Comparison of ENCODE assay signal across 8 mouse cellular contexts in genomic region chr1:176877756-176878155, GRCm38 (mm10).
DNase-seq lines count a peak whose midpoint lies in the region; ATAC-seq and TF ChIP-seq lines count a peak whose summit lies in the region.

No protein-coding gene starts in this region.

- H3K4me3 ChIP-seq in embryonic facial prominence, embryonic 11.5 days (ENCODE audit: low read depth, low read length) = no peak overlapping the region
- no peak overlapping the region for H3K4me3 ChIP-seq in embryonic facial prominence, embryonic 10.5 days
- H3K4me3 ChIP-seq in limb, embryonic 11.5 days (ENCODE audit: low read depth, low read length) = no peak overlapping the region
- no peak overlapping the region for H3K4me3 ChIP-seq in limb, embryonic 10.5 days
- no peak overlapping the region for H3K4me3 ChIP-seq in forebrain, embryonic 15.5 days

- H3K9ac ChIP-seq in embryonic facial prominence, embryonic 11.5 days (replicated peaks; ENCODE audit: low read length) = no peak overlapping the region
- no peak overlapping the region for H3K9ac ChIP-seq in limb, embryonic 11.5 days (ENCODE audit: low read length)
- H3K9ac ChIP-seq in forebrain, embryonic 15.5 days (replicated peaks) = no peak overlapping the region

- H3K4me2 ChIP-seq in embryonic facial prominence, embryonic 11.5 days (ENCODE audit: low read depth, low read length) = no peak overlapping the region
- H3K4me2 ChIP-seq in limb, embryonic 11.5 days (ENCODE audit: low read depth, severe bottlenecking) = no peak overlapping the region
- H3K4me2 ChIP-seq in forebrain, embryonic 15.5 days (replicated peaks) = no peak overlapping the region

- no peaks in the 10 kb centered on the region for H3K27me3 ChIP-seq in embryonic facial prominence, embryonic 11.5 days (ENCODE audit: control insufficient read depth, insufficient read depth, low read length)
- H3K27me3 ChIP-seq in embryonic facial prominence, embryonic 10.5 days (replicated peaks; ENCODE audit: low read depth, poor library complexity, severe bottlenecking) = no peaks in the 10 kb centered on the region
- H3K27me3 ChIP-seq in limb, embryonic 11.5 days (ENCODE audit: control insufficient read depth, insufficient read depth, low read length) = no peaks in the 10 kb centered on the region
- no peaks in the 10 kb centered on the region for H3K27me3 ChIP-seq in limb, embryonic 10.5 days (ENCODE audit: low read depth, poor library complexity, severe bottlenecking)
- no peaks in the 10 kb centered on the region for H3K27me3 ChIP-seq in Patski
- no peaks in the 10 kb centered on the region for H3K27me3 ChIP-seq in forebrain, embryonic 15.5 days

- WGBS in embryonic facial prominence, embryonic 11.5 days = 41% methylated on average over 3 of the region's 3 CpGs
- WGBS in embryonic facial prominence, embryonic 10.5 days = 41% methylated on average over 3 of the region's 3 CpGs
- WGBS in limb, embryonic 11.5 days = 41% methylated on average over 3 of the region's 3 CpGs
- WGBS in limb, embryonic 10.5 days = 47% methylated on average over 3 of the region's 3 CpGs
- WGBS in forebrain, embryonic 15.5 days = 31% methylated on average over 3 of the region's 3 CpGs

- ATAC-seq in embryonic facial prominence, embryonic 11.5 days (replicated peaks; ENCODE audit: insufficient number of reproducible peaks, low FRiP score, low TSS enrichment, low read depth) = no peak
- no peak for ATAC-seq in limb, embryonic 11.5 days (ENCODE audit: insufficient number of reproducible peaks, low FRiP score, low TSS enrichment, low read depth)
- no peak for ATAC-seq in Patski
- peak; percentile 23; the same call in 1 of the 2 replicates for ATAC-seq in forebrain, embryonic 15.5 days (replicated peaks)

- CTCF ChIA-PET in Patski (lab: Charles Lee) = interaction anchor here (1.0 to 1.4 kb wide), 2 partner anchors 805 to 810 kb away, joined by 3 read pairs; no protein-coding TSS in a partner anchor

- in situ Hi-C loops in Patski (cut with MboI; ENCODE audit: low pct_unique_long_range_greater_than_20kb) = loop anchor here (5.0 to 25.0 kb wide), 2 partner anchors 535 to 810 kb away; no protein-coding TSS in a partner anchor

- H3K9me3 ChIP-seq in embryonic facial prominence, embryonic 11.5 days (replicated peaks; ENCODE audit: control insufficient read depth, low read length) = no peaks in the 10 kb centered on the region
- no peaks in the 10 kb centered on the region for H3K9me3 ChIP-seq in embryonic facial prominence, embryonic 10.5 days
- H3K9me3 ChIP-seq in limb, embryonic 11.5 days (ENCODE audit: control insufficient read depth, low read length) = no peaks in the 10 kb centered on the region
- no peaks in the 10 kb centered on the region for H3K9me3 ChIP-seq in limb, embryonic 10.5 days (replicated peaks)
- H3K9me3 ChIP-seq in forebrain, embryonic 15.5 days = no peaks in the 10 kb centered on the region

- TF ChIP-seq CTCF in Patski (IDR thresholded peaks at IDR 0.05) = peak; percentile 61

- POLR2A ChIA-PET in Patski (lab: Charles Lee) = interaction anchor here (0.6 kb wide), 1 partner anchor 93 kb away, joined by 3 read pairs; no protein-coding TSS in a partner anchor

- no peaks in the 10 kb centered on the region for H3K4me1 ChIP-seq in embryonic facial prominence, embryonic 11.5 days (ENCODE audit: control insufficient read depth, insufficient read depth, low read length)
- peaks cover 21% of the 10 kb centered on the region for H3K4me1 ChIP-seq in embryonic facial prominence, embryonic 10.5 days
- H3K4me1 ChIP-seq in limb, embryonic 11.5 days (ENCODE audit: control insufficient read depth, insufficient read depth, low read length) = no peaks in the 10 kb centered on the region
- no peaks in the 10 kb centered on the region for H3K4me1 ChIP-seq in limb, embryonic 10.5 days
- peaks cover 26% of the 10 kb centered on the region for H3K4me1 ChIP-seq in forebrain, embryonic 15.5 days

- H3K27ac ChIP-seq in embryonic facial prominence, embryonic 11.5 days (replicated peaks; ENCODE audit: low read depth, low read length) = no peak overlapping the region
- H3K27ac ChIP-seq in embryonic facial prominence, embryonic 10.5 days (replicated peaks) = no peak overlapping the region
- H3K27ac ChIP-seq in limb, embryonic 11.5 days (replicated peaks; ENCODE audit: low read depth, low read length) = no peak overlapping the region
- H3K27ac ChIP-seq in limb, embryonic 10.5 days = no peak overlapping the region
- H3K27ac ChIP-seq in forebrain, embryonic 15.5 days (replicated peaks) = no peak overlapping the region

- peak; percentile 82 for DNase-seq in embryonic facial prominence, embryonic 11.5 days (ENCODE audit: low spot score)
- DNase-seq in embryonic facial prominence, embryonic 10.5 days (ENCODE audit: low spot score) = no peak
- peak; percentile 28 for DNase-seq in limb, embryonic 11.5 days (ENCODE audit: low spot score)
- DNase-seq in limb, embryonic 10.5 days (ENCODE audit: low spot score) = no peak
- no peak for DNase-seq in Patski (ENCODE audit: low read depth, low spot score)
- DNase-seq in lung, postnatal 14 days = peak; percentile 58
- no peak for DNase-seq in urinary bladder, adult 18-20 months (ENCODE audit: low spot score in 2 of 2)

- H3K36me3 ChIP-seq in embryonic facial prominence, embryonic 11.5 days (replicated peaks; ENCODE audit: control insufficient read depth, insufficient read depth, low read depth, low read length) = no peaks in the 10 kb centered on the region
- no peaks in the 10 kb centered on the region for H3K36me3 ChIP-seq in embryonic facial prominence, embryonic 10.5 days (replicated peaks)
- H3K36me3 ChIP-seq in limb, embryonic 11.5 days (ENCODE audit: control insufficient read depth, insufficient read depth, low read length) = no peaks in the 10 kb centered on the region
- H3K36me3 ChIP-seq in limb, embryonic 10.5 days = no peaks in the 10 kb centered on the region
- no peaks in the 10 kb centered on the region for H3K36me3 ChIP-seq in forebrain, embryonic 15.5 days

Comparison
In these comparisons a context has a peak if more than half of its experiments do, and no peak if none do; other contexts are left out.
1. DNase-seq: peak in embryonic facial prominence, embryonic 11.5 days (single experiment), limb, embryonic 11.5 days (single experiment) and lung, postnatal 14 days (single experiment); none in embryonic facial prominence, embryonic 10.5 days (single experiment), limb, embryonic 10.5 days (single experiment), Patski (single experiment) and urinary bladder, adult 18-20 months (0 of 2).